Mouse (Mus musculus) hindbrain, embryonic 16.5 days (tissue): ENCODE data around the gene Ddx4. TPM values are rescaled to one million over a fixed set of nuclear protein-coding genes. Genes with fewer than 3 reads are reported as not detected.
A peak's percentile ranks its signal among the peaks of the same experiment; 100 is the strongest.
"Not testable (repeated sequence)": the region's sequence is repeated elsewhere in the genome, so short reads cannot be mapped to it uniquely, and the experiment has no call there.

Source experiments
- ATAC-seq: fragments of 200-750 bp; cut with Nextera tagmentation; 2 replicates; pipeline ENCODE4 v1.8.0; 2017; ENCODE audit warnings: moderate TSS enrichment, moderate library complexity
- H3K27ac ChIP-seq: fragments of 300-500 bp; sonication (generic); 2 replicates; pipeline ENCODE4 v1.5.1; 2014; ENCODE audit warnings: low read depth, mild to moderate bottlenecking, control low read depth, low read length, moderate library complexity
- H3K27me3 ChIP-seq: fragments of 300-500 bp; sonication (generic); replicated peaks from 2 replicates; pipeline ENCODE4 v1.6.1; 2014; ENCODE audit warnings: low read length; ENCODE audit not compliant: control insufficient read depth, insufficient read depth
- H3K36me3 ChIP-seq: fragments of 300-500 bp; sonication (generic); 2 replicates; pipeline ENCODE4 v1.6.1; 2014; ENCODE audit warnings: mild to moderate bottlenecking, low read length, moderate library complexity, mixed read lengths; ENCODE audit not compliant: control insufficient read depth, insufficient read depth
- H3K4me1 ChIP-seq: fragments of 300-500 bp; sonication (generic); 2 replicates; pipeline ENCODE4 v1.6.1; 2014; ENCODE audit warnings: low read depth, low read length; ENCODE audit not compliant: control insufficient read depth, insufficient read depth
- H3K4me2 ChIP-seq: fragments of 300-500 bp; sonication (generic); 2 replicates; pipeline ENCODE4 v1.6.1; 2014; ENCODE audit warnings: mild to moderate bottlenecking, low read length, control low read depth, moderate library complexity
- H3K4me3 ChIP-seq: fragments of 300-500 bp; sonication (generic); 2 replicates; pipeline ENCODE4 v1.5.1; 2014; ENCODE audit warnings: mild to moderate bottlenecking, low read length, control low read depth, moderate library complexity
- H3K9ac ChIP-seq: fragments of 300-500 bp; sonication (generic); 2 replicates; pipeline ENCODE4 v1.6.1; 2014; ENCODE audit warnings: low read depth, mild to moderate bottlenecking, control low read depth, low read length, moderate library complexity
- H3K9me3 ChIP-seq: fragments of 300-500 bp; sonication (generic); 2 replicates; pipeline ENCODE4 v1.6.1; 2014; ENCODE audit warnings: mild to moderate bottlenecking, low read length, moderate library complexity; ENCODE audit not compliant: control insufficient read depth
- WGBS: fragments of 180-500 bp; shearing (Covaris S2); extraction: QIAGEN DNeasy Blood & Tissue Kit; methylation state at CpG from one replicate; pipeline ENCODE4 v1.1.7; 2014; 5-methylcytosine and 5-hydroxymethylcytosine counted together
- polyA plus RNA-seq: library from polyadenylated mRNA; unstranded; fragments of >200 nt; fragmentation: Nextera tagmentation; extraction: Ambion mirVana; gene quantifications from 2 replicates; pipeline ENCODE4 v1.2.1, GENCODE M21; 2015

The Ddx4 gene
- polyA plus RNA-seq, 1 experiment from 2014 or later, result 0.84 TPM

GRCm38 (mm10) chr13:112604411-112604810 lies 47.9 kb downstream of the Ddx4 start:
- no peaks in the 10 kb centered on the region for H3K9me3 ChIP-seq
- WGBS, result 75% methylated on average over 4 of the region's 4 CpGs
- H3K27me3 ChIP-seq, result no peaks in the 10 kb centered on the region
- no peaks in the 10 kb centered on the region for H3K4me1 ChIP-seq
- H3K4me2 ChIP-seq, result no peak overlapping the region
- ATAC-seq, result no peak
- no peaks in the 10 kb centered on the region for H3K36me3 ChIP-seq
- no peak overlapping the region for H3K27ac ChIP-seq
- no peak overlapping the region for H3K4me3 ChIP-seq
- H3K9ac ChIP-seq, result no peak overlapping the region

- no peak for ATAC-seq
- H3K27me3 ChIP-seq, result no peaks in the 10 kb centered on the region
- no peaks in the 10 kb centered on the region for H3K4me1 ChIP-seq
- whole genome bisulfite sequencing, result 92% methylated on average over 1 of the region's 1 CpGs
- H3K4me3 ChIP-seq, result no peak overlapping the region
- no peaks in the 10 kb centered on the region for H3K36me3 ChIP-seq
- H3K9ac ChIP-seq, result no peak overlapping the region
- no peak overlapping the region for H3K4me2 ChIP-seq
- H3K9me3 ChIP-seq, result no peaks in the 10 kb centered on the region
- H3K27ac ChIP-seq, result no peak overlapping the region
Measured at GRCm38 (mm10) chr13:112603839-112604238, 48.4 kb downstream of the Ddx4 start.

- no peak overlapping the region for H3K27ac ChIP-seq
- H3K4me3 ChIP-seq, result no peak overlapping the region
- H3K4me1 ChIP-seq, result no peaks in the 10 kb centered on the region
- no peak overlapping the region for H3K4me2 ChIP-seq
- 89% methylated on average over 2 of the region's 2 CpGs for WGBS
- H3K27me3 ChIP-seq, result no peaks in the 10 kb centered on the region
- no peaks in the 10 kb centered on the region for H3K9me3 ChIP-seq
- H3K9ac ChIP-seq, result no peak overlapping the region
- no peaks in the 10 kb centered on the region for H3K36me3 ChIP-seq
- ATAC-seq, result no peak
Measured at GRCm38 (mm10) chr13:112602607-112603006, 49.7 kb downstream of the Ddx4 start.

GRCm38 (mm10) chr13:112594260-112594659 lies 58.0 kb downstream of the Ddx4 start, which contains the start of gene Il31ra:
Gene Il31ra (minus strand): TSS chr13:112594360.
- not testable (repeated sequence) for H3K9ac ChIP-seq, H3K36me3 ChIP-seq, H3K4me3 ChIP-seq, H3K27me3 ChIP-seq, H3K9me3 ChIP-seq, H3K27ac ChIP-seq, H3K4me2 ChIP-seq, H3K4me1 ChIP-seq, ATAC-seq
- WGBS, result 100% methylated on average over 3 of the region's 8 CpGs

GRCm38 (mm10) chr13:112590254-112590653 lies 62.0 kb downstream of the Ddx4 start:
- Histone ChIP-seq H3K36me3 (no peaks in the 10 kb centered on the region), H3K9me3 (no peaks in the 10 kb centered on the region), H3K27ac (no peak overlapping the region), H3K4me2 (no peak overlapping the region), H3K9ac (no peak overlapping the region), H3K27me3 (no peaks in the 10 kb centered on the region), H3K4me1 (no peaks in the 10 kb centered on the region), H3K4me3 (no peak overlapping the region)
- ATAC-seq, result no peak
- WGBS, result 60% methylated on average over 2 of the region's 2 CpGs

GRCm38 (mm10) chr13:112589625-112590024 lies 62.6 kb downstream of the Ddx4 start:
- H3K27me3 ChIP-seq, result no peaks in the 10 kb centered on the region
- no peak overlapping the region for H3K4me2 ChIP-seq
- no peaks in the 10 kb centered on the region for H3K4me1 ChIP-seq
- H3K27ac ChIP-seq, result no peak overlapping the region
- no peaks in the 10 kb centered on the region for H3K9me3 ChIP-seq
- no peak for ATAC-seq
- no peak overlapping the region for H3K4me3 ChIP-seq
- H3K9ac ChIP-seq, result no peak overlapping the region
- no peaks in the 10 kb centered on the region for H3K36me3 ChIP-seq

GRCm38 (mm10) chr13:112584556-112585237 lies 67.6 kb downstream of the Ddx4 start:
- Histone ChIP-seq H3K9ac (no peak overlapping the region), H3K27me3 (no peaks in the 10 kb centered on the region), H3K36me3 (no peaks in the 10 kb centered on the region), H3K27ac (no peak overlapping the region), H3K9me3 (no peaks in the 10 kb centered on the region), H3K4me3 (no peak overlapping the region), H3K4me2 (no peak overlapping the region), H3K4me1 (no peaks in the 10 kb centered on the region)
- WGBS, result 67% methylated on average over 7 of the region's 7 CpGs
- no peak for ATAC-seq

- Histone ChIP-seq H3K9me3 (no peaks in the 10 kb centered on the region), H3K4me1 (no peaks in the 10 kb centered on the region), H3K9ac (no peak overlapping the region), H3K27me3 (no peaks in the 10 kb centered on the region), H3K27ac (no peak overlapping the region), H3K4me3 (no peak overlapping the region), H3K36me3 (no peaks in the 10 kb centered on the region), H3K4me2 (no peak overlapping the region)
- no peak for ATAC-seq
- 76% methylated on average over 8 of the region's 8 CpGs for WGBS
Measured at GRCm38 (mm10) chr13:112582291-112582690, 70.0 kb downstream of the Ddx4 start.

- H3K4me2 ChIP-seq, result no peak overlapping the region
- H3K36me3 ChIP-seq, result no peaks in the 10 kb centered on the region
- no peak overlapping the region for H3K9ac ChIP-seq
- no peak overlapping the region for H3K27ac ChIP-seq
- H3K9me3 ChIP-seq, result no peaks in the 10 kb centered on the region
- peak; percentile 58; the same call in 1 of the 2 replicates for ATAC-seq
- no peak overlapping the region for H3K4me3 ChIP-seq
- H3K27me3 ChIP-seq, result no peaks in the 10 kb centered on the region
- 49% methylated on average over 3 of the region's 3 CpGs for WGBS
- no peaks in the 10 kb centered on the region for H3K4me1 ChIP-seq
Measured at GRCm38 (mm10) chr13:112581796-112582195, 70.5 kb downstream of the Ddx4 start.
